Mouse (Mus musculus) kidney, postnatal 4 days (tissue): ENCODE data around the gene Fsd2.

Experiments
- DNase-seq, 2 experiments: peaks; one replicate each; pipeline ENCODE4 v3.0.0; 2021; ENCODE audit warnings: mixed read lengths in 2 of 2

The Fsd2 gene

DNA sequence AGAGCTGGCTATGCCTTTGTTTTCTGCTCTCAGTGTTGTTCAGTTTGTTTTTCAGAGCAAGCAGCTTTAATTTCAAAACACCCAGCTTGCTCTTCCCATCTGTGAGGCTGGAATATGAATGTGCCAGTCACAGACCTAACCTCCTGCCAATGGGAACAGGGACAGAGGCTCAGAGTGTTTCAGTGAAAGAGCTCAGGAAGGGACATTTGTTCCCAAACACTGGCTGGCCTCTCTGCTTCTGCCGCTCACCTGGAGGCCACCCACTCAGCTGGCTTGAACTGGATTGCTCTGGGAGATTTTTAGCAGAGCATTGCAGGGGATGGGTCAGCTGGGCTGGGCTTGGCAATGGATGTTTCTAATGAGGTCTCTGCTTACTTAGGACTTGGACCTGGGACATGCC lies 25.7 kb downstream of the Fsd2 start:
- DNase-seq: no peak

DNA sequence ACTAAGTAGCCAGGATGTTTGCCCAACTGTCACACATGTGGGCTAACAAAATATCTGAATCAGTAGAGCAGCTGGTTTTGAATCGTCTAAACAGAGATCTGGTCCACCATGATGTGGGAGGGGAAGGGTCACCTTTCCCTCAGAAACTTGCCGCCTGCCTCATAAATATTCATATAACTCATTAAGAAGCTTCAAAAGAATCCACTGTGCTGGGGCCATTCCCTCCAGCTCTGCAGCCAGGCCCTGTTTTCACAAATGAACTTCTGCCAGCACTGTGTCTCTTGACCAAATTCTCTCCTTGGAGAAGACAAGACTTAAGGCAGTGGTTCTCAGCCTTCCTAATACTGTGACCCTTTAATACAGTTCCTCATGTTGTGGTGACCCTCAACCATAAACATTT lies 27.2 kb downstream of the Fsd2 start:
- DNase-seq: no peak

DNA sequence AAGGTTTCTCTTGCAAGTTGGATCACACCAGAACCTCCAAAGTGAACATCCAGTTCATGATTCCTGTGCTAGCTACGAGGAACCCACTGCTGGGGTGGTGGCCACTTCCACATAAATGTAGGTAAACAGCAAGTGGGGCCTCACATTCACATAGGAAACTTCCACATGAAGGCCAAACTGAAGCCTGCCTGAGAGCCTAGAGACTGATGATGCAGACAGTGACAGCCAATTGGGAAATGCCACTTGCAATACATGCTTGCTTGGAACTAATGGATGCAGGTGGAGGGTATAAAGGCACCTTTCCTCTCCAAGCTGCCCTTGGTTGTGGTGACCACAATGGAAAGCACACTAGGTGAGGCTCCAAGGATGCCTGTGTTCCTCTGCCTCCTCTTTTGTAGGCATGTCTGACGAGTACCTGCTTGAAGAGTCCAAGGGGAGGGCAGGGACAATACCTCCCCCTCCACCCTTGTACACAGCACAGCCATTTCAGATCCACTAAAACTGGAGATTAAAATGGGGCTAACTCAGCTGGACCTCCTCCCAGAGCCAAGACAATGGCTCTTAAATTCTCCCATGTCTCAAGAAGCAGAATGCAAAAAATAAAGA lies 28.6 kb downstream of the Fsd2 start:
- peak; percentile 39 to 63 for DNase-seq

DNA sequence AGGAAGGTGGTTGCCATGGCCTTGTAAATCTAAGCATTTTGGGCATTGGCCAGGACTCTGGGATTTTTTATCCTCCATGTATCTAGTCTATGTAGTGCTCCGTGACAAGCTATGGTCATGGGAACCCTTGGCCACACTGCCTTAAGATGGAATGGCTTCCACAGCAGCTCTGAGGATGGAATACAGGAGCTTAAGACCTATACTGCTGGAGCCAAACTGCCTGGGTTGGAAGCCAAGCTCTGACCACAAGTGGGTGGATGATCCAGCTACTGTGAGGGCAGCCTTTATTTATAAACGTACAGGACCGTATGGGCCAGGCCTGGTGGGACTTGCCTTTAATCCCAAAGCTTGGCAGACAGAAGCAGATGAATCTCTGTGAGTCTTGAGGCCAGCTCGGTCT lies 30.3 kb downstream of the Fsd2 start:
- no peak for DNase-seq

DNA sequence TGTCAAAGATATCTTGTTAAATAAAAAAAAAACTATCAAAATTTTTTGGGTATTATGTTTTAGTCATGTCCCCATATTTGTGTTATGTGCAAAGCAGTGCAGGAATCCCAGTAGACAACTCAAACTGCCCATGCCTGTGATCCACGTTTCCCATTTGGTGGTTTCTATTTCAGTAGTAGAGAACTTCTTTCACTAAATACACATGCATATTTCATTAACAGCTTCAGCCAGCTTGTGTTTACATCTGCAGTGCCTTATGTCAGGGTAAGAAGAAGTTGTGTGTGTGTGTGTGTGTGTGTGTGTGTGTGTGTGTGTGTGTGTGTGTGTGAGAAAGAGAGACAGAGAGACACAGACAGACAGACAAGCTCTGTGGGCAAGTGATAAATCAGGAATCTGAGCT lies 35.3 kb downstream of the Fsd2 start:
- DNase-seq: no peak

DNA sequence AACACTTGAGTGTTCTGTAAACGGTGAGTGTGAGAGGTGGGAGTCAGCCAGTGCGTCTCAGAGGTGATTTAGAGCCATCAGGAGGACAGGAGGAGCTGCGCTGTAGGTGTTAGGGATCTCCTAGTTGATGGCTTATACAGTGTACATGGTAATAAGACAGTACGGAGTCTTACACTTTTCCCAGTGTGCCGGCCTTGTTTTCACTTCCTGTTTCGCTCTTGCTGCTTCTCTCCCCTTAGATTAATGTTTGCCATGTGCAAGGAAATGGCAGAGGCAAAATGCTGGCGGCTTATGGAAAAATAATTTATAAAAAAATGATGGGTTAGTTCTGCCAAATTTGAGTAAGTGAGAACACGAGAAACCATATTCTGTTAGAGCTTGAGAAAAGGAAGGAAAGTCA lies 37.8 kb downstream of the Fsd2 start:
- DNase-seq: no peak

DNA sequence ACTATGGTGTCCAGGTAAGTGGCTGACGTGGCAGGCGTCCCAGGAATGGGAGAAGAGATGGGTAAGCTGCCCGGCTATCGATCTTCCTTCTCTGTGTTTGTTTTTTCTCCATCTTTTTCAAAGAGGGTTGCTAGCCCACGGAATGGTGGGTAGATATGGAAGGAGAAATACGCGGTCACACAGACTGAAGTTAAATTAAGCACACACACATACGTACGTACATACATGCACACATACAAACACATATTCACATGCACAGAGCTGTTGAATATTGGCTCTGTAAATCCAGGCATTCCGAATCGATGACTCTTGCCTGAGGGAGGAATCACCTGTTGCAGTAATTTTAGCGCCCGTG lies 43.1 kb downstream of the Fsd2 start:
- DNase-seq: no peak

DNA sequence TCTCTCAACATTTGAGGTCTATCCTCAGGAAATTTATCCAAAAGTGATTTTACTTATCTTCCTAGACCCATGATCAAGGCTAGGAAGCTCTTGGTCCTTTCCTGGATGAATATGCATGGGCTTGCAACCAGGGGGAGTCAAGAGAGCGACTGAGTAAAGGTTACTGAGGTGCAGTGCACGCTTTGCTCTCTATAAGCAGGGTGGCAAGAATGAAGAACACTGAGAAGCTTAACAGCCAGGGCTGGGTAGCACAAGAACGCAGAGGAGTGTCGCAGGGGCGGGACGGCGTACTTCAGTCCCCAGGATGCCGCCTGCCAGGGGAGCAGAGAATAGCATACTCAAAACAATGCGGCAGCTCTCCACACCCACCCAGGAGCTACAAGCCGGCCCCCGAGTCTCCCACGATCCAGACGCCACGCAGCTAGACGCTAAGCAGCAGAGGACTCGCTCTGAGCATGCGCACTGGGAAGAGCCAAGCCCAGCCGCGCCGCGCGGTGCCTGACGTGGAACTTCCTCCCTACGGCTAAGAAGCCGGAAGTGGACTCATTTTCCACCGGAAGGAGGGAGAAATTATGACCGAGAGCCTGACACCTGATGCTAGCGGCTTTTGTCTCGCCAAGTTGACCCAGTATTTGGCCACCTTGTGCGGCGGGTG lies 43.6 kb downstream of the Fsd2 start:
- peak; percentile 90 to 93 for DNase-seq

DNA sequence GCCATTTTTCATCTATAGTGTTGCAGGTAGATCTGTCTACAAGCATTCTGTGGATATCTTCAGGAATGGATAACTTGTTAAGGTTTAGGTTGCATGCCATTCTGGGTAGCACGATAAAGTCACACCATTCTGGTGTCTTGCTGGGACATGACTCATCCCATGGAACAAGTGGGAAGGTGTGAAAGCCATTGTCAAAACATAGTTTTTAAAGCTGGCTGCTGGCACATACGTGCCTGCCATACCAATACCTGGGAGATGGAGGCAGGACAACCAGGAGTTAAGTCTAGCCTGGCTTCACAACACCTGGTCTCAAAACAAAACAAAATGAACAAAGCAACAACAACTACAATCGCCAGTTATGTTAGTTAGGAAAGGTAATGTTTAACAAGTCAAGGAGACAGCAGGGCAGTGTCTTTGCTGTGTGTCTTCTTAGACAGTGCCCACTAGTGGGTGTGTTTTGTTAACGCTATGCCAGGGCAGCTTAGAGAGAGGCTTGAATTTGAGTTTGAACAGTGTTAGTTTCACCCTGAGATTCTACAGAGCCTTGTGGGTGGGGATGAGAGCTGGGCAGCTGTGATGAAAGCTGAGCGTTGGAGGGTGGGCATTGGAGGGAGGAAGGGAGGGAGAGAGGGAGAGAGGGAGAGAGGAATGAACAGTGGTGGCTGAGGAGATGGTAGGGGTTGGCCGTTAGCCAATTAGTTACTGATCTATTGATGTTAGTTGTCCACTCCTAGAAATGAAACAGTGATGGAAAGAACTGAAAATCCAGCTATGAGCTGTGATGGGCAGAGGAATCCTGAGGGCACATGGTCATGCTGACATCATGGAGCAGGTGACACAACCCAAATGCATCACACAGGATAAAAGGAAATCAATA lies 50.4 kb downstream of the Fsd2 start:
- no peak for DNase-seq

DNA sequence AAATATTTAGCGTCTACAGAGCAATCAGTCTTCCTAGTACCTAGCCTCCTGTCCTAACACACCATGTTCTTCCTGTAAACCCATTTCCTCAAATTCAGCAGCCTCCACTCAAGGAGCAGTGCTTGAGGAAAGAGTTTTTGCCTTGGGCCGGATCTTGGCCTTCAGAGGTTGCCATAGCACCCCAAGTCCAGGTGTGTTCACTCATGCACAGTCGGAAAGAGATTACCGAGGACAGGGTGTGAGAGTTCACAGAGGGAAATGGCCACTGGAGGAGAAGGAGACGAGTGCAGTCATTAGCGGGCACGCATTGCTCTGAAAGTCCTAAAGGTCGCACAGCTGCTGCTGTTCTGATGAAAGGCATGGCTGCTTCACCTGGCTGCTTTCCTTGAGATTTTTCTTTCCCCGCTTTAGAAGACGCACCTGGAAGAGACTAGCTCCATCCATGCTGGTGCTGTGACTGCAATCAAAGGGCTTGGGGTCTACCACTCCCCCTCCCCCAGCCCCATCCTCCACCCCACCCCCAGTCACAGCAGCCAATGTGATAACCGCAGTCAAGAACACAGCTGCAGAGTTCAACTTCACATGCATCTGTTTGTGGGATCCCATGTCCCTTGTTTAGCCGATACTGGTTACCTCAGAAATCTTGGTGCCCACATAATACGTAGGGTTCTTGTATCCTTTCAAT lies 51.7 kb downstream of the Fsd2 start:
- DNase-seq: peak; percentile 37 to 51

DNA sequence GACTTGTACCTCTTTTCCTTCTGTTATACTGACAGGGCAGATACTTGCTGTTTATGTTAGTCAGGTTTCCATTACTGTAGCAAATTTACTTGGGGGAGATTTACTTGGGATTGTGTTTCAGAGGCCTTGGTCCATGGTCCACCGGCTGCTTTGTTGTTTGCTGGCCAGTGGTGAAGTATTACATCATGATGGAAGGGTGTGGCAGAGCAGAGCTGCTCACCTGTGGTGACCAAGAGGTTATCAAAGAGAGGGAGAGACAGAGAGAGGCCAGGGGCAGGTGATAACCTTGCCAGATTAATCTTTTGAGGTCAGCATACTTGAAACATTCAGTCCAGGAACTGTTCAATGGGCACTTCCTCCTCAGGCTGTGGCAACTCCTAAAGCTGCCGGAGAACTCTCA lies 65.7 kb downstream of the Fsd2 start:
- DNase-seq: no peak

DNA sequence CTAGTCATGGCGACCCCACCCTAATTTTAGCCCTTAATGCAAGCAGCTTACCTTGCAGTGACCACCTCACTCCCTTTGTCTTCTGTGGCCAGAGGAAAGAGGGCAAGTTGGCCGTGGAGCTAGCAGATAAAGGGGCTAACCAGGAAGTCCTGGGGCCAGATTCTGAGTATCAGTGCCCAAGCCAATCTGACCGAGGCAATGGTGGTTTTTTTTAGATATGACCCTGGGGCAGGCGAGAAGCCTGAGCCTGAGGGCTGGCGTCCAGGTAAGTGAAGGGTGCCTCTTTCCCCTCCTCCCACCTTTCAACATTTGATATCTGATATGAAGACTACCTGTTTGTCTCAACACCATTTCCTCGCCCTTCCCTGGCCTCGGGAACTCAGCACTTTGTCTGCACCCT lies 68.6 kb downstream of the Fsd2 start, which contains the start of gene BC048679:
Gene BC048679, minus strand, starts transcription at position 101 of the 400 bp plus-strand sequence.
- no peak for DNase-seq

DNA sequence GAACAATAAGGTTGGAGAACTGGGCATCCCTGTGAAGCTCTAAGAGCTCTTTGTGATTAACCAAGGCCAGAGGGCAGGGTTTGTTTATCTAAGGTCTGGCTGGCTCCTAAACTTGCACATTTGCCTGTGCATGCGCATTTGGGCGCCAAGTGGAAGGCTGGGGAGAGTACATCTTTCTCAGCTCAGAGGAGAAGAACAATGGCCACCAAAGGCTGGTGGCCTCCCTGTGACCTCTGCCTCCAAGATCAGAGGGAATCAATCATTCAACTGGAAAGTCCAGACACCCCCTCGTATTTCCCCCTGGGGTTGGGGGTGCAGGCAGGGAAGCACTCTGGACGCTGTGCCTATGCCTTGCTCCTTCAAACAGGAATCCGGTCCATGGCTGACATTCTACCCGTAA lies 69.6 kb downstream of the Fsd2 start:
- no peak for DNase-seq

DNA sequence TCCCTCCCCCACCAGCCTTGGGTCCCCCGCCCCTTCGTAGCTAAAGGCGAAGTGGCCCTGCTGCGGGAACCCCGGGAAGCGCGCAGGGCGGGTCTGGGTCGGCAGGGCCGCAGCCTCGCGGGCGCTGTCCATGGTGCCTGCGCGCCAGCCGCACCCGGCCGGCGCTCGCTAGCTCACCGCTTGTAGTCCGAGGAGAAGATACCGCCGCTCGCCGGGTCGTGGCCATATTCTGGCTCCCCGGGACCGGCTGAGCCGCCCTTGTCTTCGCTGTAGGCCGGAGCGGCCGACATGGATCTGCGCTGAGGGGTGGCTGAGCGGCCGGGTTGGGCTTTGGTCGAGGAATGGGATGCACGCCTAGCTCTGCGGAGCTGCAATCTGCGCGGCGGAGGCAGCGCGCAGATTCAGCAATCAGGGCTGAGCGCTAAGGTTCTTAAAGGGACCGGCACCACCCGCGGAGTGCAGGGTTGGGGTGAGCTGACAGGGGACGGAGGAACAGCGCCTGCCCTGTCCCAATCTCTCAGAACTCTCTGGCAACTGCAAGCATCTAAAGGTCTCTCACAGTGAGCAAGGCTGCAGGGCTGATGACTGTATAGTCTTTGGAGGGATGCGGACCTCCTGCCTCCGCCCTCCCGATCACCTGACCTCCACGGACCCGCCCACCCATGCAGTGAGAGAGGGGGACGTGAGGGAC lies 73.3 kb downstream of the Fsd2 start, which contains the start of gene Ap3b2:
Gene Ap3b2, minus strand, starts transcription at position 595 of the 691 bp plus-strand sequence.
- DNase-seq: peak; percentile 84 to 89

DNA sequence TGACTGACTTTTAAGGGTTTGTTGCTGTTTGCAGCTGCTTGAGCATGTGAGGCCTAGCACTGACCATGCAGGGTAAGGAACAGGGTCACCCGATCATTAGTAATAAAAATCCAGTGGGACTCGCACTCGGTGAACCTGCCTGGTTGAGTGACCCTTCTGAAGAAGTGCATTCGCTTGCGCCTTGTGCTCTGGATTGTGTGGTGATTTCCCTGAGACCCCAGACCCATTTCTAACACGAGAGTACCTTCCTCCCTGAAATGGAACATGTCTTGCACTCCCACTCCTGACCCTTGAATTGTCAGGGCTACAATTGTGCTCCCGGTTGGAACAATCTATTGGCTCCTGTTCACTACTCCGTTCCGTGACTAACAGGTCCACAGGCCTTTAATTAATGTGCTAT lies 74.1 kb downstream of the Fsd2 start:
- DNase-seq: no peak

DNA sequence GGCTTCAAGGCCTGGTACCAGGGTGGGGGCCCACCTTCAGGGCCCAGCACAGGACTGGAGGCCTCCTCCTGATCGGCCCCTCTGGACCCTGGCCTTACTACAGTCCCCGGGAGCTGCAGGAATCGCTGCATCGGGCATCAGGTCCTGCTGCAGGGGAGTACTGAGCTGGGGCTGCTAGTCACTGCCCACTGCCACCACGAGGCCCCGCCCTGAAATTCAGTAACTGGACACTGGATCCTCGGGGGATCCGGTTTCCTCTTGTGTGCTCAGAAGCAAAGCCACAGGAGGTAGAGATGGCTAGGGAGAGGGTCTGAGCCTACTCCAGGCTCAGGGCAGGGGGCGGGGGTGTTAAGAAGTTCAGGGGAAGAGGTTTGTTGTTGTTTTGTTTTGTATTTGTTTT lies 77.1 kb downstream of the Fsd2 start:
- peak; percentile 43 to 54 for DNase-seq
